16 mouse cellular contexts compared by ENCODE assay signal in the genomic region with DNA sequence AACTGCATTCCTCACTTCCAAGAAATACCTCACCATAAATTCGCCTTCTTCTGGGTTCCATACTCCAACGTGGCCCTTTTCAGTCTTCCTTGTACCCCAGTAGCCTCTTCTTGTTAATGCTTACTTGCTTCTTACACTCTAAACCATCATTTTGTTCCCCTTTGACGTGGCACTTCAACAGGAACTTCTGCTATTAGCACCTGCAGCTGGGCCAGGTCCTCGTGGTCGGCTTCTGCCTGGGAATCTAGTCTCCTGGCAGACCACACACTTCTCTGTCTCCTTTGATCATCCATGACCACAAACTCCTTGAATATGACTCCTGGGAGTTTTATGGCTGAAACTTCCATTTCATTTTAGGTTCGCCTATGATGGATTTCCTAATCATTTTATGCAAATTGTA.
"Had no signal": no experiment of that assay in that cellular context is flagged by ENCODE, and none has a peak within 500 bp of the region (broad histone marks: within the 10 kb centered on the region; RNA-seq: fewer than 3 reads in every experiment).

No protein-coding gene starts in this region.

- H3K4me3 ChIP-seq: neural tube, embryonic 13.5 days; neural tube, embryonic 15.5 days; stomach, embryonic 15.5 days had no signal

- H3K9ac ChIP-seq: neural tube, embryonic 13.5 days; neural tube, embryonic 15.5 days; stomach, embryonic 15.5 days had no signal

- H3K4me1 ChIP-seq: neural tube, embryonic 13.5 days; neural tube, embryonic 15.5 days; stomach, embryonic 15.5 days had no signal

- H3K36me3 ChIP-seq: neural tube, embryonic 13.5 days; neural tube, embryonic 15.5 days; stomach, embryonic 15.5 days had no signal

- H3K9me3 ChIP-seq: neural tube, embryonic 13.5 days; neural tube, embryonic 15.5 days; stomach, embryonic 15.5 days had no signal

- DNase-seq: retina, postnatal 1 day; right cerebral cortex, adult 18-20 months; right cerebral cortex, postnatal 14 days; right cerebral cortex, postnatal 25 days; right cerebral cortex, postnatal 4 days; spleen, adult 18-20 months; thymus, adult 18-20 months; thymus, adult 2 months; thymus, postnatal 14 days; thymus, postnatal 25 days; thymus, postnatal 36 days; thymus, postnatal 4 days had no signal

- H3K4me2 ChIP-seq: neural tube, embryonic 13.5 days; neural tube, embryonic 15.5 days; stomach, embryonic 15.5 days had no signal

- H3K27me3 ChIP-seq: neural tube, embryonic 13.5 days; neural tube, embryonic 15.5 days; stomach, embryonic 15.5 days had no signal

- H3K27ac ChIP-seq: neural tube, embryonic 13.5 days; neural tube, embryonic 15.5 days; stomach, embryonic 15.5 days; stomach, postnatal 0 days had no signal
